Mouse (Mus musculus) kidney, embryonic 16.5 days (tissue): ENCODE results near the gene Cks1brt. TPM values are rescaled to one million over a fixed set of nuclear protein-coding genes. Genes with fewer than 3 reads are reported as not detected.
A peak's percentile ranks its signal among the peaks of the same experiment; 100 is the strongest.

Experiments used
- ATAC-seq: fragments of 200-750 bp; cut with Nextera tagmentation; 2 replicates; pipeline ENCODE4 v1.8.0; 2017; ENCODE audit warnings: moderate TSS enrichment; ENCODE audit not compliant: low FRiP score, low TSS enrichment
- H3K27ac ChIP-seq: fragments of 300-500 bp; sonication (generic); 2 replicates; pipeline ENCODE4 v1.5.1; 2014; ENCODE audit warnings: low read length
- H3K27me3 ChIP-seq: fragments of 300-500 bp; sonication (generic); 2 replicates; pipeline ENCODE4 v1.6.1; 2014; ENCODE audit warnings: low read length, control low read depth, mixed read lengths; ENCODE audit not compliant: insufficient read depth
- H3K36me3 ChIP-seq: fragments of 300-500 bp; sonication (generic); 2 replicates; pipeline ENCODE4 v1.6.1; 2014; ENCODE audit warnings: low read length, control low read depth, mixed read lengths; ENCODE audit not compliant: insufficient read depth
- H3K4me1 ChIP-seq: fragments of 300-500 bp; sonication (generic); 2 replicates; pipeline ENCODE4 v1.6.1; 2014; ENCODE audit warnings: low read length, control low read depth, mixed read lengths; ENCODE audit not compliant: insufficient read depth
- H3K4me2 ChIP-seq: fragments of 300-500 bp; sonication (generic); replicated peaks from 2 replicates; pipeline ENCODE4 v1.6.1; 2014; ENCODE audit warnings: low read depth, low read length
- H3K4me3 ChIP-seq: fragments of 300-500 bp; sonication (generic); 2 replicates; pipeline ENCODE4 v1.5.1; 2014; ENCODE audit warnings: mild to moderate bottlenecking, low read length
- H3K9ac ChIP-seq: fragments of 300-500 bp; sonication (generic); replicated peaks from 2 replicates; pipeline ENCODE4 v1.6.1; 2014; ENCODE audit warnings: low read length
- H3K9me3 ChIP-seq: fragments of 300-500 bp; sonication (generic); 2 replicates; pipeline ENCODE4 v1.6.1; 2016; ENCODE audit warnings: low read length, control low read depth
- WGBS: fragments of 180-500 bp; shearing (Covaris S2); extraction: QIAGEN DNeasy Blood & Tissue Kit; methylation state at CpG from one replicate; pipeline ENCODE4 v1.1.7; 2014; 5-methylcytosine and 5-hydroxymethylcytosine counted together
- microRNA-seq: library from miRNA; unstranded; fragments of <30 nt; microRNA quantifications from one replicate; pipeline ENCODE4, GENCODE M21; 2016
- polyA plus RNA-seq: library from polyadenylated mRNA; unstranded; fragments of >200 nt; fragmentation: Nextera tagmentation; extraction: Ambion mirVana; gene quantifications from 2 replicates; pipeline ENCODE4 v1.2.1, GENCODE M21; 2015

The Cks1brt gene
- polyA plus RNA-seq, 1 experiment from 2014 or later, result not detected

GRCm38 (mm10) chr8:85142516-85142915, 9.2 kb upstream of the Cks1brt start:
- ATAC-seq, result no peak
- Histone ChIP-seq H3K9ac (no peak overlapping the region), H3K27me3 (no peaks in the 10 kb centered on the region), H3K4me2 (no peak overlapping the region), H3K4me3 (no peak overlapping the region), H3K27ac (no peak overlapping the region), H3K9me3 (peaks cover 10% of the 10 kb centered on the region), H3K36me3 (no peaks in the 10 kb centered on the region), H3K4me1 (no peaks in the 10 kb centered on the region)
- 92% methylated on average over 4 of the region's 4 CpGs for WGBS

- H3K4me2 ChIP-seq, result no peak overlapping the region
- no peaks in the 10 kb centered on the region for H3K4me1 ChIP-seq
- no peak overlapping the region for H3K9ac ChIP-seq
- H3K4me3 ChIP-seq, result no peak overlapping the region
- no peaks in the 10 kb centered on the region for H3K27me3 ChIP-seq
- no peak for ATAC-seq
- H3K9me3 ChIP-seq, result 0 out of 2 replicates have a peak, but pooled peaks cover 3% of the 10 kb centered on the region
- 27% methylated on average over 14 of the region's 14 CpGs for WGBS
- H3K36me3 ChIP-seq, result no peaks in the 10 kb centered on the region
- no peak overlapping the region for H3K27ac ChIP-seq
Observed at GRCm38 (mm10) chr8:85171291-85171690, 19.6 kb downstream of the Cks1brt start.

DNA sequence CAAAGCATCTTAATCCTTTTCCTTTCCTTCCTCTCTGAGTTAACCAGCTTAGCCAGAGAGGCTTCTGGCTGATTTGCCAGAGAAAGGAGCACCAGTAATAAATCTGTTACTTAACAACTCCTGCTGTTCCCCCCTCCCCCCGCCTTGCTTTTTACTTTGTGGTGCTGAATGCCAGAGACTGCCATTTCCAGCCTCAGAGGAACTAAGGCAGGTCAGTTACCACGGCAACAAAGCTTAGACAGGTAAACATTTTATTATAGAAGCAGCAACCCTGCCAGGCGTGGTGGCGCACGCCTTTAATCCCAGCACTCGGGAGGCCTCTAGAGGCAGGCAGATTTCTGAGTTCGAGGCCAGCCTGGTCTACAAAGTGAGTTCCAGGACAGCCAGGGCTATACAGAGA, 24.2 kb downstream of the Cks1brt start:
- no peak overlapping the region for H3K4me2 ChIP-seq
- H3K9ac ChIP-seq, result no peak overlapping the region
- H3K36me3 ChIP-seq, result no peaks in the 10 kb centered on the region
- no peaks in the 10 kb centered on the region for H3K9me3 ChIP-seq
- no peak for ATAC-seq
- no peak overlapping the region for H3K4me3 ChIP-seq
- H3K27me3 ChIP-seq, result no peaks in the 10 kb centered on the region
- 68% methylated on average over 7 of the region's 7 CpGs for WGBS
- no peaks in the 10 kb centered on the region for H3K4me1 ChIP-seq
- no peak overlapping the region for H3K27ac ChIP-seq

DNA sequence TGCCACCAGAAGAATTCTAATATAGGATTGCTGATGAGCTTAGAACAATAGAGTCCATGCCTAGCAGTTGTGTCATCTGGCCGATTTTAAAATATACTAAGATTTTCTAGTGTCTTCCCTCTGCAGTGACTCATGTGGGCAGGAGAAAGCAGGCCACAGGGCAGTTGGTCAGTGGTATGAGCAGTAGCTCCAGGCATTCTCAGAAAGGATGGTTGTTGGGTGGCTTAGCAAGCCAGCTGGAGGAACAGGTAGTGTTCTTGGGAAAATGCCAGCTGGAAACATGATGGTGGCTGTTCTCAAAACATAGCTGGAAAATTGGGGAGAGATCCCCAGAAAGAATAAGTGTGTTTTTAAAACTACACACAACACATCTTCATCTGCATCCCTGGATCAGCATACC, 40.6 kb downstream of the Cks1brt start:
- 86% methylated on average over 1 of the region's 1 CpGs for WGBS
- Histone ChIP-seq H3K4me2 (no peak overlapping the region), H3K27ac (no peak overlapping the region), H3K9ac (no peak overlapping the region), H3K27me3 (no peaks in the 10 kb centered on the region), H3K9me3 (peaks cover 7% of the 10 kb centered on the region), H3K36me3 (no peaks in the 10 kb centered on the region), H3K4me1 (no peaks in the 10 kb centered on the region), H3K4me3 (no peak overlapping the region)
- no peak for ATAC-seq

- Histone ChIP-seq H3K27ac (peak overlapping the region; percentile 52; the same call in 1 of the 2 replicates), H3K36me3 (no peaks in the 10 kb centered on the region), H3K4me2 (no peak overlapping the region), H3K4me3 (no peak overlapping the region), H3K4me1 (no peaks in the 10 kb centered on the region), H3K9me3 (peaks cover 3% of the 10 kb centered on the region; the same call in 1 of the 2 replicates), H3K9ac (no peak overlapping the region), H3K27me3 (no peaks in the 10 kb centered on the region)
- WGBS, result 77% methylated on average over 4 of the region's 4 CpGs
- no peak for ATAC-seq
Observed at GRCm38 (mm10) chr8:85220220-85220619, 68.5 kb downstream of the Cks1brt start.

DNA sequence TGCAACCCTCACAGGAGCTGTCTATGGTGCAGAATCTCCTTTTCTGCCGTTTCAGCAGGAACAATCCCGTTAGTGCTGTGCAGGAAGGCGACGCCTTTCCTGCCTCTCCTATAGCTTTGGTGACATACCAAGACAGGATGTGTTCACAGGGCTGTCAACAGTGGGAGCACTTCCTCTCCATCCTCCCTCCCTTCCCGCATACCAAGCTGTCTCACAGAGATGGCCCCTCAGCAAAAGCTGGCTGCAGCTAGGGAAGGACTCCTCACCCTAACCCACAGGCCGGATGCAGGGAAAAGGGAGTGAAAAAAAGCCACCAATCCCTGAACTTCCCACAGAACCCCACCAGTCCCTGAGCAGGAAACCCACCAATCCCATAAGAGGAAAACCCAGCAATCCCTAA, 69.3 kb downstream of the Cks1brt start:
- Histone ChIP-seq H3K27me3 (no peaks in the 10 kb centered on the region), H3K4me2 (no peak overlapping the region), H3K27ac (peak overlapping the region; percentile 60), H3K36me3 (no peaks in the 10 kb centered on the region), H3K9ac (no peak overlapping the region), H3K4me3 (no peak overlapping the region), H3K9me3 (peaks cover 3% of the 10 kb centered on the region; the same call in 1 of the 2 replicates), H3K4me1 (no peaks in the 10 kb centered on the region)
- 41% methylated on average over 6 of the region's 6 CpGs for WGBS
- ATAC-seq, result peak; percentile 91

Small RNA genes within 50 kb of the gene (microRNA-seq; reads per million reads assigned to microRNA genes)
- gene Gm23388, result 3.5 reads per million, percentile 17 among the genes with 10 or more reads in this experiment

Other genes starting within 250 kb of the Cks1brt start
- gene Klf1, start 250.0 kb upstream of the Cks1brt start, polyA plus RNA-seq, result 2.4 and 2.8 TPM in 2 replicates
- 10.2 and 10.6 TPM in 2 replicates for gene Dnase2a, start 243.4 kb upstream of the Cks1brt start, polyA plus RNA-seq
- 0.34 and 0.54 TPM in 2 replicates for gene Mast1, start 214.6 kb upstream of the Cks1brt start, polyA plus RNA-seq
- gene Rtbdn, start 204.9 kb upstream of the Cks1brt start, polyA plus RNA-seq, result 0.19 and 0.30 TPM in 2 replicates
- not detected in 2 replicates for gene Gm49661, start 182.5 kb upstream of the Cks1brt start, polyA plus RNA-seq
- 810 and 819 TPM in 2 replicates for gene Prdx2, start 182.3 kb upstream of the Cks1brt start, polyA plus RNA-seq
- gene Rnaseh2a, start 182.2 kb upstream of the Cks1brt start, polyA plus RNA-seq, result 137 and 138 TPM in 2 replicates
- gene Junb, start 173.2 kb upstream of the Cks1brt start, polyA plus RNA-seq, result 8.3 and 11.7 TPM in 2 replicates
- 34.8 and 35.2 TPM in 2 replicates for gene Hook2, start 161.3 kb upstream of the Cks1brt start, polyA plus RNA-seq
- gene Best2, start 137.4 kb upstream of the Cks1brt start, polyA plus RNA-seq, result not detected in 2 replicates
- gene Asna1, start 126.6 kb upstream of the Cks1brt start, polyA plus RNA-seq, result 150 and 154 TPM in 2 replicates
- 93.3 and 104 TPM in 2 replicates for gene Trir, start 125.1 kb upstream of the Cks1brt start, polyA plus RNA-seq
- 27.5 and 28.4 TPM in 2 replicates for gene Tnpo2, start 115.0 kb upstream of the Cks1brt start, polyA plus RNA-seq
- gene Fbxw9, start 91.9 kb upstream of the Cks1brt start, polyA plus RNA-seq, result 34.6 and 37.3 TPM in 2 replicates
- 0.62 and 0.92 TPM in 2 replicates for gene Gm5741, start 83.9 kb upstream of the Cks1brt start, polyA plus RNA-seq
- gene Dhps, start 80.2 kb upstream of the Cks1brt start, polyA plus RNA-seq, result 60.6 and 70.5 TPM in 2 replicates
- gene Wdr83os, start 71.2 kb upstream of the Cks1brt start, polyA plus RNA-seq, result 141 TPM in 2 replicates
- gene Wdr83, start 70.6 kb upstream of the Cks1brt start, polyA plus RNA-seq, result 53.0 and 54.8 TPM in 2 replicates
- 46.9 and 53.6 TPM in 2 replicates for gene Man2b1, start 68.7 kb upstream of the Cks1brt start, polyA plus RNA-seq
- gene Zfp791, start 28.8 kb upstream of the Cks1brt start, polyA plus RNA-seq, result 2.7 and 3.8 TPM in 2 replicates
- not detected in 2 replicates for gene Olfr371, start 74.1 kb downstream of the Cks1brt start, polyA plus RNA-seq
- gene Orc6, start 147.7 kb downstream of the Cks1brt start, polyA plus RNA-seq, result 106 TPM in 2 replicates
- gene Vps35, start 147.9 kb downstream of the Cks1brt start, polyA plus RNA-seq, result 156 and 161 TPM in 2 replicates
- gene Mylk3, start 234.4 kb downstream of the Cks1brt start, polyA plus RNA-seq, result 1.7 and 1.9 TPM in 2 replicates